In genomic region chr9:91609457-91610166, GRCm38 (mm10) we compare ENCODE assay signal across 12 mouse cellular contexts.
DNase-seq lines count a peak whose midpoint lies in the region; ATAC-seq and TF ChIP-seq lines count a peak whose summit lies in the region.
"Had no signal": no experiment of that assay in that cellular context is flagged by ENCODE, and none has a peak within 500 bp of the region (broad histone marks: within the 10 kb centered on the region; RNA-seq: fewer than 3 reads in every experiment).

No protein-coding gene starts in this region.

- peak; percentile 85 for DNase-seq in midbrain, embryonic 11.5 days (ENCODE audit: low spot score, missing footprints)
- no peak for DNase-seq in midbrain, embryonic 10.5 days (ENCODE audit: low spot score)
- peak; percentile 60 for DNase-seq in forebrain, embryonic 14.5 days (ENCODE audit: low spot score)
- peak; percentile 36 for DNase-seq in limb, embryonic 14.5 days (ENCODE audit: low spot score)
- DNase-seq in retina, postnatal 1 day, result peak; percentile 64
- DNase-seq in right cerebral cortex, postnatal 4 days, result no peak
- no peak for DNase-seq in left cerebral cortex, postnatal 25 days (ENCODE audit: low spot score in 2 of 2)
- DNase-seq: kidney, adult 18-20 months; layer of hippocampus, postnatal 36 days; right cerebral cortex, adult 18-20 months had no signal

- no peak overlapping the region for H3K4me2 ChIP-seq in midbrain, embryonic 11.5 days
- peak overlapping the region; percentile 8; the same call in 1 of the 2 replicates for H3K4me2 ChIP-seq in forebrain, embryonic 14.5 days (ENCODE audit: low read length)
- H3K4me2 ChIP-seq in limb, embryonic 14.5 days (replicated peaks; ENCODE audit: low read depth, low read length, severe bottlenecking), result 0 out of 2 replicates have a peak overlapping the region, but pooled peaks have one; percentile 19
- H3K4me2 ChIP-seq: heart, embryonic 13.5 days had no signal

- intact Hi-C loops in left cerebral cortex, postnatal 25 days (cut with DNase I), result no loop called here

- peak; percentile 66; the same call in 1 of the 2 replicates for ATAC-seq in midbrain, embryonic 11.5 days (ENCODE audit: low FRiP score)
- peak; percentile 83; the same call in 1 of the 2 replicates for ATAC-seq in forebrain, embryonic 14.5 days
- ATAC-seq in limb, embryonic 14.5 days (ENCODE audit: low FRiP score, low read depth), result no peak; the same call in 1 of the 2 replicates
- ATAC-seq in monocyte, adult 5-6 weeks (replicated peaks; ENCODE audit: insufficient number of reproducible peaks, low FRiP score, low TSS enrichment, poor library complexity, severe bottlenecking), result no peak

- no peaks in the 10 kb centered on the region for H3K9me3 ChIP-seq in midbrain, embryonic 11.5 days (ENCODE audit: control insufficient read depth, low read length)
- H3K9me3 ChIP-seq in midbrain, embryonic 10.5 days (replicated peaks), result no peaks in the 10 kb centered on the region
- no peaks in the 10 kb centered on the region for H3K9me3 ChIP-seq in forebrain, embryonic 14.5 days (replicated peaks; ENCODE audit: control insufficient read depth, low read length)
- H3K9me3 ChIP-seq in limb, embryonic 14.5 days (ENCODE audit: control insufficient read depth, low read length), result no peaks in the 10 kb centered on the region
- H3K9me3 ChIP-seq: heart, embryonic 13.5 days had no signal

- 53% methylated on average over 10 of the region's 10 CpGs for WGBS in midbrain, embryonic 11.5 days
- 57% methylated on average over 10 of the region's 10 CpGs for WGBS in midbrain, embryonic 10.5 days
- WGBS in forebrain, embryonic 14.5 days, result 46% methylated on average over 10 of the region's 10 CpGs
- 34% methylated on average over 10 of the region's 10 CpGs for WGBS in limb, embryonic 14.5 days

- H3K4me1 ChIP-seq in midbrain, embryonic 11.5 days (ENCODE audit: control insufficient read depth, insufficient read depth, low read length), result no peaks in the 10 kb centered on the region
- 0 out of 2 replicates have a peak, but pooled peaks cover 7% of the 10 kb centered on the region for H3K4me1 ChIP-seq in midbrain, embryonic 10.5 days
- no peaks in the 10 kb centered on the region for H3K4me1 ChIP-seq in forebrain, embryonic 14.5 days (ENCODE audit: control insufficient read depth, insufficient read depth, low read length)
- H3K4me1 ChIP-seq in limb, embryonic 14.5 days (ENCODE audit: control insufficient read depth, insufficient read depth, low read length), result no peaks in the 10 kb centered on the region
- H3K4me1 ChIP-seq: heart, embryonic 13.5 days had no signal

- no peaks in the 10 kb centered on the region for H3K27me3 ChIP-seq in midbrain, embryonic 11.5 days (ENCODE audit: control insufficient read depth, insufficient read depth, low read length)
- no peaks in the 10 kb centered on the region for H3K27me3 ChIP-seq in midbrain, embryonic 10.5 days (ENCODE audit: low read depth, poor library complexity, severe bottlenecking)
- H3K27me3 ChIP-seq in forebrain, embryonic 14.5 days (replicated peaks; ENCODE audit: control insufficient read depth, insufficient read depth, low read length), result no peaks in the 10 kb centered on the region
- H3K27me3 ChIP-seq in limb, embryonic 14.5 days (ENCODE audit: control insufficient read depth, insufficient read depth, low read length), result no peaks in the 10 kb centered on the region
- H3K27me3 ChIP-seq: heart, embryonic 13.5 days had no signal

- H3K9ac ChIP-seq in midbrain, embryonic 11.5 days (ENCODE audit: low read length), result no peak overlapping the region
- H3K9ac ChIP-seq in forebrain, embryonic 14.5 days (ENCODE audit: low read length), result no peak overlapping the region; the same call in 1 of the 2 replicates
- H3K9ac ChIP-seq in limb, embryonic 14.5 days (ENCODE audit: low read depth, low read length, severe bottlenecking), result no peak overlapping the region
- H3K9ac ChIP-seq: heart, embryonic 13.5 days had no signal

- no peak overlapping the region for H3K4me3 ChIP-seq in midbrain, embryonic 11.5 days (ENCODE audit: low read depth, low read length)
- no peak overlapping the region for H3K4me3 ChIP-seq in midbrain, embryonic 10.5 days
- no peak overlapping the region for H3K4me3 ChIP-seq in forebrain, embryonic 14.5 days (ENCODE audit: low read depth, low read length)
- H3K4me3 ChIP-seq in limb, embryonic 14.5 days (replicated peaks; ENCODE audit: low read length), result no peak overlapping the region
- H3K4me3 ChIP-seq: heart, embryonic 13.5 days had no signal

- H3K27ac ChIP-seq in midbrain, embryonic 11.5 days (ENCODE audit: low read depth, low read length), result no peak overlapping the region
- no peak overlapping the region for H3K27ac ChIP-seq in midbrain, embryonic 10.5 days (replicated peaks)
- no peak overlapping the region for H3K27ac ChIP-seq in forebrain, embryonic 14.5 days (ENCODE audit: low read depth, low read length)
- H3K27ac ChIP-seq in limb, embryonic 14.5 days (replicated peaks; ENCODE audit: low read depth, low read length), result no peak overlapping the region
- H3K27ac ChIP-seq: heart, embryonic 13.5 days had no signal

- no peaks in the 10 kb centered on the region for H3K36me3 ChIP-seq in midbrain, embryonic 11.5 days (ENCODE audit: control insufficient read depth, insufficient read depth, low read length)
- no peaks in the 10 kb centered on the region for H3K36me3 ChIP-seq in midbrain, embryonic 10.5 days
- no peaks in the 10 kb centered on the region for H3K36me3 ChIP-seq in forebrain, embryonic 14.5 days (ENCODE audit: control insufficient read depth, insufficient read depth, low read length)
- no peaks in the 10 kb centered on the region for H3K36me3 ChIP-seq in limb, embryonic 14.5 days (ENCODE audit: control insufficient read depth, insufficient read depth, low read length)
- H3K36me3 ChIP-seq: heart, embryonic 13.5 days had no signal

- TF ChIP-seq POLR2A in limb, embryonic 14.5 days (IDR thresholded peaks at IDR 0.05; ENCODE audit: borderline replicate concordance, extremely low read depth, insufficient read depth, insufficient read length), result no peak

Comparison
In these comparisons a context has a peak if more than half of its experiments do, and no peak if none do; other contexts are left out.
1. DNase-seq: peak in midbrain, embryonic 11.5 days (single experiment), forebrain, embryonic 14.5 days (single experiment), limb, embryonic 14.5 days (single experiment) and retina, postnatal 1 day (single experiment); none in midbrain, embryonic 10.5 days (single experiment), right cerebral cortex, postnatal 4 days (single experiment) and left cerebral cortex, postnatal 25 days (0 of 2).
2. ATAC-seq: peak in midbrain, embryonic 11.5 days (single experiment) and forebrain, embryonic 14.5 days (single experiment); none in limb, embryonic 14.5 days (single experiment) and monocyte, adult 5-6 weeks (single experiment).